Mouse (Mus musculus) ovary, postnatal 36 days (tissue): ENCODE data around the gene Entpd7.

Experiments used
- DNase-seq: peaks from one replicate; pipeline ENCODE4 v3.0.0; 2022; ENCODE audit warnings: low spot score, mixed read lengths

The Entpd7 gene

GRCm38 (mm10) chr19:43770584-43770983, 81.1 kb downstream of the Entpd7 start:
- DNase-seq = no peak

GRCm38 (mm10) chr19:43771499-43771969, 82.1 kb downstream of the Entpd7 start:
- no peak for DNase-seq

DNA sequence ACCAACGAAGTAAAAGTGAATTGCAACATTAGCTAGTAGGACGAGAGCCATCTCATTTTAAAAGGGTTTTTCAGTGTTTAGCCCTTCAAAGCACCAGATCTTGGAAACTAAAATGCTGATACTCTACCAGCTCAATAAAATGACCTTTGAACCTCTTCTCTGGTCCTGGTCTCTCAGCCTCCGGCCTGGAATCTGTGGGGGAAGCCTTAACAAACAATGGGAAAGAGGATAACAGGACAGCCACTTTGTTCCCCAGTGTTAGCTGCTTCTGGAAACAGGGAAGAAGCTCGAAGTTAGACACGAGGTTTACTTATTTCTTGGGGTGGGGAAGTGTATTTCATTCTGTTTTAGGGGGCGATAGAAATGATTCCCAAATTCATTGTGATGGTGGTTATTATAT, 82.8 kb downstream of the Entpd7 start:
- DNase-seq = no peak

DNA sequence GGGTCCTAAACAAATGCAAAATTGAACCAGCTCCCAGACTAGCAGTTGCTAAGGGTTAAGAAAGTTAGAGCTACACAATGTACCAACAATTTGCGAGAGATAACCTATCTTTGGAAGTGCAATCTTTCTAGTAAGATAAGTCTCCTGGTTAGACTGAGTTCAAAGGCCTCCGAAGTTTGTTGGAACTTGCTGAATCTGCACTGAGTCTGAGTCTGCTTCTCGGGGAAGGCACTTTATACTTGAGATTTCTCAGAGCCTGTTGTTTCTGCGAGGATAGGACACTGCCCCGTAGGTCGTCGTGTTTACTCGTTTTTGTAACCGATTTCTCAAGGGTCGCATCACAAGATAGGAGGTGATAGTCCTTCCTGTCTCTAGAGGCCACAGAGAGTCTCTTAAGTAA, 86.0 kb downstream of the Entpd7 start:
- no peak for DNase-seq

- DNase-seq = no peak
These were observed 87.1 kb downstream of the Entpd7 start for GRCm38 (mm10) chr19:43776561-43776960.

GRCm38 (mm10) chr19:43777308-43777707, 87.8 kb downstream of the Entpd7 start:
- no peak for DNase-seq

DNA sequence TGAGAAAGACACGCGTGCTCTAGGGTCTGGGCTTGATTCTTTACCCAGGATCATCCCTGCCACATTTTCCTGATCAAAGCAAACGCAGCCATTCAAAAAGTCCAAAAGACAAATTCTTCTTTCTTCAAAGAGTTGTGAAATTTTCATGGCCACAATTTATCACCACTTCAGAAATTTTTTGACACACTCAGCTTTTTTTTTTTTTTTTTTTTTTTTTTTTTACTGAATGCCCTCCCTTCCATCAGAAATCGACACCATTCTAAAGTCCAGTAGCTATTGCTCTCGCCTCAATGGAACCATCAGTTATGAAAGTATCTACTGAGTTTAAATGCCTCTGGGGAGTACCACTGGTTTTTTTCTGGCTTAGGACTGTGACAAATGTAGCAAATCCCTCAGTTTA, 90.9 kb downstream of the Entpd7 start:
- no peak for DNase-seq

DNA sequence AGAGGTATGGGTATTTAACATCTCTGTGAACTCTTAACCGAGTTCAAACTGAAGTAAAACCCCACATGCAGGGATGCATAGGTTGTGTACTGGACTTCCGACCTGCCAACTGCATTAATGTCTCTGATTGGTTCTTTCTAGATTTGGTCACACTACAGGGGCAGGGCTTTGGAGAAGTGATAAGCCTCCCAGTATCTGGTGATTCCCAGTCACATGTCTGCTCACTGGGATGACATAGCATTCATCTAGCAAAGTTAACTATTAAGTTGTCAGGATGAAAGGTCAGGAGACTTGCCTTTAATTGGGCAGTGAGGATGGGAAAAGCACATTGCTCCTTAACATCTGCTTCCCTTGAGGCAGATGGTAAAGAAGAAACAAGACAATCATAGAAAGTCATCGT, 92.5 kb downstream of the Entpd7 start, which contains the start of gene Abcc2:
Abcc2 (plus strand) TSS at position 213 of the 400 bp plus-strand sequence.
- DNase-seq = no peak
